Mouse (Mus musculus): ENCODE data around the gene Nhp2. TPM values are rescaled to one million over a fixed set of nuclear protein-coding genes. Genes with fewer than 3 reads are reported as not detected.
A peak's percentile ranks its signal among the peaks of the same experiment; 100 is the strongest.
"Not testable (repeated sequence)": the region's sequence is repeated elsewhere in the genome, so short reads cannot be mapped to it uniquely, and the experiment has no call there.

Nhp2 gene
- total RNA-seq, 2 experiments from 2014 or later: 17.6 to 17.9 TPM

- no peak for DNase-seq (ENCODE audit: low spot score)
- intact Hi-C loops (cut with DNase I): loop anchor here (10.0 kb wide), 1 partner anchor 375 kb away; the partner anchor contains the start of genes Cdkl3 and Ube2b
These were observed 10.2 kb downstream of the Nhp2 start for GRCm38 (mm10) chr11:51629651-51630314.

- intact Hi-C loops (cut with DNase I): no loop called here
- no peak for DNase-seq (ENCODE audit: low spot score)
These were observed 12.7 kb downstream of the Nhp2 start for GRCm38 (mm10) chr11:51632130-51632753.

GRCm38 (mm10) chr11:51633200-51633599 lies 13.7 kb downstream of the Nhp2 start:
- DNase-seq (ENCODE audit: low spot score); intact Hi-C loops (cut with DNase I): not testable (repeated sequence)

GRCm38 (mm10) chr11:51633721-51634120 lies 14.2 kb downstream of the Nhp2 start:
- intact Hi-C loops (cut with DNase I): no loop called here
- no peak for DNase-seq (ENCODE audit: low spot score)

- DNase-seq (ENCODE audit: low spot score): no peak
- intact Hi-C loops (cut with DNase I): no loop called here
These were observed 15.6 kb downstream of the Nhp2 start for GRCm38 (mm10) chr11:51635127-51635524.

- intact Hi-C loops (cut with DNase I): loop anchor here (2.0 kb wide), 1 partner anchor 15 kb away; the partner anchor contains the start of genes D930048N14Rik and N4bp3
- peak; percentile 78 for DNase-seq (ENCODE audit: low spot score)
These were observed 16.2 kb downstream of the Nhp2 start, which contains the start of gene Rmnd5b for GRCm38 (mm10) chr11:51635525-51636322. TSS of gene Rmnd5b (minus strand) at chr11:51635896.

- intact Hi-C loops (cut with DNase I): loop anchor here (2.0 kb wide), 1 partner anchor 14 kb away; the partner anchor contains the start of genes D930048N14Rik and N4bp3
These were observed 16.8 kb downstream of the Nhp2 start for GRCm38 (mm10) chr11:51636323-51636684.

GRCm38 (mm10) chr11:51637971-51638414 lies 18.5 kb downstream of the Nhp2 start:
- intact Hi-C loops (cut with DNase I): loop anchor here (2.0 kb wide), 1 partner anchor 13 kb away; the partner anchor contains the start of genes D930048N14Rik and N4bp3

More at GRCm38 (mm10) chr11:51636323-51636684, 16.8 kb downstream of the Nhp2 start:
- DNase-seq (ENCODE audit: low spot score): no peak

GRCm38 (mm10) chr11:51638497-51638896 lies 19.0 kb downstream of the Nhp2 start:
- intact Hi-C loops (cut with DNase I): no loop called here
- DNase-seq (ENCODE audit: low spot score): no peak

More at GRCm38 (mm10) chr11:51637971-51638414, 18.5 kb downstream of the Nhp2 start:
- DNase-seq (ENCODE audit: low spot score): no peak

GRCm38 (mm10) chr11:51640748-51641147 lies 21.2 kb downstream of the Nhp2 start:
- intact Hi-C loops (cut with DNase I): no loop called here
- DNase-seq (ENCODE audit: low spot score): no peak

GRCm38 (mm10) chr11:51643202-51643601 lies 23.7 kb downstream of the Nhp2 start:
- intact Hi-C loops (cut with DNase I): no loop called here
- DNase-seq (ENCODE audit: low spot score): no peak

GRCm38 (mm10) chr11:51643761-51644160 lies 24.2 kb downstream of the Nhp2 start:
- DNase-seq (ENCODE audit: low spot score): no peak
- intact Hi-C loops (cut with DNase I): no loop called here

- no peak for DNase-seq (ENCODE audit: low spot score)
- intact Hi-C loops (cut with DNase I): no loop called here
These were observed 24.7 kb downstream of the Nhp2 start for GRCm38 (mm10) chr11:51644217-51644616.

- no peak for DNase-seq (ENCODE audit: low spot score)
These were observed 25.8 kb downstream of the Nhp2 start for GRCm38 (mm10) chr11:51645293-51645692.

GRCm38 (mm10) chr11:51646245-51646644 lies 26.7 kb downstream of the Nhp2 start:
- intact Hi-C loops (cut with DNase I): loop anchor here (5.0 kb wide), 1 partner anchor 36 kb away; no protein-coding TSS in a partner anchor
- DNase-seq (ENCODE audit: low spot score): no peak

More at GRCm38 (mm10) chr11:51645293-51645692, 25.8 kb downstream of the Nhp2 start:
- intact Hi-C loops (cut with DNase I): loop anchor here (5.0 kb wide), 1 partner anchor 37 kb away; no protein-coding TSS in a partner anchor

- intact Hi-C loops (cut with DNase I): loop anchor here (5.0 kb wide), 1 partner anchor 35 kb away; no protein-coding TSS in a partner anchor
- DNase-seq (ENCODE audit: low spot score): peak; percentile 55
These were observed 27.5 kb downstream of the Nhp2 start for GRCm38 (mm10) chr11:51646751-51647667.

- no peak for DNase-seq (ENCODE audit: low spot score)
- intact Hi-C loops (cut with DNase I): loop anchor here (5.0 kb wide), 1 partner anchor 34 kb away; no protein-coding TSS in a partner anchor
These were observed 29.0 kb downstream of the Nhp2 start for GRCm38 (mm10) chr11:51648566-51648965.

GRCm38 (mm10) chr11:51649111-51649888 lies 29.8 kb downstream of the Nhp2 start:
- DNase-seq (ENCODE audit: low spot score): no peak
- intact Hi-C loops (cut with DNase I): loop anchor here (5.0 kb wide), 1 partner anchor 33 kb away; no protein-coding TSS in a partner anchor

All from heart, postnatal 25 days (tissue).